Mouse (Mus musculus) adipocyte (in vitro differentiated cells): ENCODE measurements around the gene Rerg.
A peak's percentile ranks its signal among the peaks of the same experiment; 100 is the strongest.
"Not testable (repeated sequence)": the region's sequence is repeated elsewhere in the genome, so short reads cannot be mapped to it uniquely, and the experiment has no call there.

Source experiments
- DNase-seq: peaks from one replicate; pipeline ENCODE4 v3.0.0-alpha.2; 2016; ENCODE audit warnings: low spot score

Gene Rerg

GRCm38 (mm10) chr6:137076225-137076624 lies 94.1 kb downstream of the Rerg start:
- DNase-seq: no peak

- no peak for DNase-seq
Measured at GRCm38 (mm10) chr6:137072256-137072655, 98.0 kb downstream of the Rerg start.

GRCm38 (mm10) chr6:137071466-137071865 lies 98.8 kb downstream of the Rerg start:
- DNase-seq: no peak

GRCm38 (mm10) chr6:137065506-137065905 lies 104.8 kb downstream of the Rerg start:
- DNase-seq: no peak

- no peak for DNase-seq
Measured at GRCm38 (mm10) chr6:137064786-137065185, 105.5 kb downstream of the Rerg start.

- DNase-seq: no peak
Measured at GRCm38 (mm10) chr6:137063239-137063940, 106.9 kb downstream of the Rerg start.

- DNase-seq: no peak
Measured at GRCm38 (mm10) chr6:137061880-137062531, 108.3 kb downstream of the Rerg start.

- no peak for DNase-seq
Measured at GRCm38 (mm10) chr6:137060595-137060994, 109.7 kb downstream of the Rerg start.

- no peak for DNase-seq
Measured at GRCm38 (mm10) chr6:137058257-137058656, 112.0 kb downstream of the Rerg start.

- DNase-seq: no peak
Measured at GRCm38 (mm10) chr6:137054073-137054472, 116.2 kb downstream of the Rerg start.

- peak; percentile 42 for DNase-seq
Measured at GRCm38 (mm10) chr6:137053464-137053863, 116.8 kb downstream of the Rerg start.

- no peak for DNase-seq
Measured at GRCm38 (mm10) chr6:137053006-137053405, 117.3 kb downstream of the Rerg start.

- DNase-seq: no peak
Measured at GRCm38 (mm10) chr6:137047036-137047435, 123.3 kb downstream of the Rerg start.

- no peak for DNase-seq
Measured at GRCm38 (mm10) chr6:137045011-137045504, 125.2 kb downstream of the Rerg start.

GRCm38 (mm10) chr6:137035611-137036395 lies 134.5 kb downstream of the Rerg start:
- DNase-seq: not testable (repeated sequence)

GRCm38 (mm10) chr6:137030611-137031097 lies 139.6 kb downstream of the Rerg start:
- DNase-seq: no peak

- DNase-seq: no peak
Measured at GRCm38 (mm10) chr6:137029931-137030610, 140.2 kb downstream of the Rerg start.

- DNase-seq: no peak
Measured at GRCm38 (mm10) chr6:137025461-137025860, 144.8 kb downstream of the Rerg start.

GRCm38 (mm10) chr6:137024541-137024940 lies 145.8 kb downstream of the Rerg start:
- no peak for DNase-seq

- DNase-seq: no peak
Measured at GRCm38 (mm10) chr6:137017216-137017973, 152.9 kb downstream of the Rerg start.

- no peak for DNase-seq
Measured at GRCm38 (mm10) chr6:137014346-137014745, 156.0 kb downstream of the Rerg start.
